Mouse (Mus musculus) heart, adult 2 months (tissue): ENCODE data around the gene Sec14l2. TPM values are rescaled to one million over a fixed set of nuclear protein-coding genes. Genes with fewer than 3 reads are reported as not detected.
"Not testable (repeated sequence)": the region's sequence is repeated elsewhere in the genome, so short reads cannot be mapped to it uniquely, and the experiment has no call there.

Experiments
- DNase-seq, 2 experiments: peaks; one replicate each; pipeline ENCODE4 v3.0.0; 2021
- H3K27ac ChIP-seq: fragments of 200-600 bp; 2 replicates; pipeline ENCODE4 v1.8.1; 2022
- H3K27me3 ChIP-seq: fragments of 200-500 bp; 2 replicates; pipeline ENCODE4 v1.6.1; 2012; ENCODE audit warnings: mild to moderate bottlenecking, low read length, inconsistent platforms, mixed read lengths; ENCODE audit not compliant: control insufficient read depth, insufficient read depth
- H3K36me3 ChIP-seq: fragments of 200-500 bp; 2 replicates; pipeline ENCODE4 v1.6.1; 2012; ENCODE audit warnings: low read length, inconsistent platforms; ENCODE audit not compliant: control insufficient read depth, insufficient read depth
- H3K4me1 ChIP-seq: fragments of 200-500 bp; 2 replicates; pipeline ENCODE4 v1.6.1; 2011; ENCODE audit warnings: low read length; ENCODE audit not compliant: control insufficient read depth, insufficient read depth
- H3K4me3 ChIP-seq: fragments of 200-600 bp; 2 replicates; pipeline ENCODE4 v1.8.1; 2022
- H3K79me2 ChIP-seq: fragments of 200-500 bp; replicated peaks from 2 replicates; pipeline ENCODE4 v1.6.1; 2012; ENCODE audit warnings: mild to moderate bottlenecking, inconsistent platforms, low read length, moderate library complexity, mixed read lengths; ENCODE audit not compliant: control insufficient read depth, insufficient read depth
- H3K9ac ChIP-seq: fragments of 200-500 bp; 2 replicates; pipeline ENCODE4 v1.6.1; 2012; ENCODE audit warnings: low read depth, mild to moderate bottlenecking, control low read depth, inconsistent platforms, low read length, mixed read lengths
- CTCF ChIP-seq: fragments of 200-600 bp; IDR thresholded peaks from 2 replicates; pipeline ENCODE4 v1.8.1; 2022; ENCODE audit warnings: antibody characterized with exemption, mild to moderate bottlenecking, moderate library complexity
- EP300 ChIP-seq: fragments of 200-500 bp; IDR thresholded peaks from 2 replicates; pipeline ENCODE4 v1.6.1; 2011; ENCODE audit warnings: low read depth, low read length, control low read depth; ENCODE audit not compliant: insufficient read depth
- POLR2A ChIP-seq: fragments of 200-500 bp; IDR thresholded peaks from 2 replicates; pipeline ENCODE4 v1.6.1; 2011; ENCODE audit warnings: mild to moderate bottlenecking, low read depth, low read length, control low read depth; ENCODE audit not compliant: insufficient read depth
- WGBS: fragments of 180-500 bp; shearing (Covaris S2); methylation state at CpG from one replicate; pipeline ENCODE4 v1.1.7; 2018; 5-methylcytosine and 5-hydroxymethylcytosine counted together
- intact Hi-C: fragments of 180-260 bp; cut with DNase I; formaldehyde crosslinking; loops from one replicate; pipeline ENCODE4 v1.15.1; 2025
- polyA plus RNA-seq: library from polyadenylated mRNA; depleted of rRNA; stranded (reverse); fragments of >200 nt; gene quantifications from 2 replicates; pipeline ENCODE4 v1.2.3, GENCODE M21; 2012
- total RNA-seq, 2 experiments: library from RNA; stranded (reverse); gene quantifications; 2 replicates each; pipeline ENCODE4 v1.2.3; 2021

The Sec14l2 gene
- total and polyA plus RNA-seq, 3 experiments = 0.52 to 0.89 (median 0.53) TPM

DNA sequence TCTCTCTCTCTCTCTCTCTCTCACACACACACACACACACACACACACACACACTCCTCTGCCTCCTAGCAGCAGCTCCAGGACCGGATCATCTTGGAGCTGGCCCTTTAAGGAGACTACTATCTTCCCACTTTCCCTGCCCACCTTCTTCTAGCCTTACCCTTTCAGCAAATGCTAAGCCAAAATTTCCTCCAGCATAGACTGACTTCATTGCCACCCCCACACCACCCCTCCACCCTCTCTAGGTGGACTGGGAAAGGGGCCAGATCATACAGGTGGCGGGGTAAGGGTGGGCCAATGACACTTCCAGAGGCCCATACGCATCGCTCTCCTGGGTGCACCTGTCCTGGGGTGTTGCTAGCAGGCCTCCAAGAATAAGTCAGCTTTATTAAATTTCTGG, 7.8 kb downstream of the Sec14l2 start:
- Histone ChIP-seq H3K4me1 (peaks cover 8% of the 10 kb centered on the region), H3K4me3 (no peak overlapping the region), H3K36me3 (no peaks in the 10 kb centered on the region), H3K79me2 (no peaks in the 10 kb centered on the region), H3K27ac (no peak overlapping the region), H3K9ac (no peak overlapping the region), H3K27me3 (no peaks in the 10 kb centered on the region)
- TF ChIP-seq EP300 (no peak), POLR2A (no peak), CTCF (no peak)
- DNase-seq = no peak
- WGBS = 90% methylated on average over 4 of the region's 4 CpGs
- intact Hi-C loops = no loop called here

- H3K27me3 ChIP-seq, H3K9ac ChIP-seq, H3K27ac ChIP-seq, H3K36me3 ChIP-seq, intact Hi-C loops, H3K4me1 ChIP-seq, H3K4me3 ChIP-seq, H3K79me2 ChIP-seq, DNase-seq: not testable (repeated sequence)
- WGBS = 83% methylated on average over 6 of the region's 6 CpGs
Measured at GRCm38 (mm10) chr11:4114541-4114940, 8.7 kb downstream of the Sec14l2 start.

DNA sequence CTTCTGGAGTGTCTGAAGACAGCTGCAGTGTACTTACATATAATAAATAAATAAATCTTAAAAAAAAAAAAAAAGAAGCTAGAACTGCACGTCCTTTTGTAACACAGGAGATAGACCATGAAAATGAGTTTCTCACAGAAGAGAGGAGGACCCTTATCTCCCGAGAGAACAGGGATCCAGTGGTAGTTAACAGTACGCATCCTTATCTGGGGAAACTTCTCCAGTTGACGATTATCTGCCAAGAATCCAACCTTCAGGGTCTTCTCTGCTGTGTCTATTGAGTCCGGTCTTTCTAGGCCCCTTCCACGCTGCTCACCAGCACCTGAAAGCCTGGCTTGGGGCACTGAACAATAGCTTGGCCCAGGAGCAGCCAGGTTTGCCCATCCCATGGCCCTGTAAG, 9.2 kb downstream of the Sec14l2 start:
- Histone ChIP-seq H3K27ac (no peak overlapping the region), H3K79me2 (no peaks in the 10 kb centered on the region), H3K36me3 (no peaks in the 10 kb centered on the region), H3K27me3 (no peaks in the 10 kb centered on the region), H3K4me3 (no peak overlapping the region), H3K9ac (no peak overlapping the region), H3K4me1 (peaks cover 8% of the 10 kb centered on the region)
- intact Hi-C loops = no loop called here
- TF ChIP-seq CTCF = no peak
- no peak for TF ChIP-seq EP300
- no peak for TF ChIP-seq POLR2A
- DNase-seq = no peak
- 76% methylated on average over 6 of the region's 6 CpGs for WGBS

DNA sequence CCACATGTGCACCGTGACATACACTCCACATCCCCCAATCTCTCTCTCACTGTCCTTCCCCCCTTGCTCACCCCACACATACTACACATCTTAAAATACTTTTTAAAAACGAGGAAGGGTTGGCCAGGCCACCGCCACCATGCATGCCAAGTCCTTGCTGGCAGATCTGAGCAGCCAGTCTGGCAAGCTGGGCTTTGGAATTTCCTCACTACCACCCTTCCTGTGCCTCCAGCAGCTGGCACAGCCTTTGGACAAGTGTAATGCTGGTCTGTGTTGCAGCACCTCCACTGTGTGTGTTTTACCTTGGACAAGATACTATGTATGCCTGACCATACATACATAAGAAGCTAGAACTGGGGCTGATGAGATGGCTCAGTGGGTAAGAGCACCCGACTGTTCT, 9.7 kb downstream of the Sec14l2 start:
- Histone ChIP-seq H3K4me1 (peaks cover 8% of the 10 kb centered on the region), H3K36me3 (no peaks in the 10 kb centered on the region), H3K27ac (no peak overlapping the region), H3K79me2 (no peaks in the 10 kb centered on the region), H3K9ac (no peak overlapping the region), H3K4me3 (no peak overlapping the region), H3K27me3 (no peaks in the 10 kb centered on the region)
- 67% methylated on average over 4 of the region's 4 CpGs for WGBS
- intact Hi-C loops = no loop called here
- TF ChIP-seq CTCF (no peak), EP300 (no peak), POLR2A (no peak)
- no peak for DNase-seq

DNA sequence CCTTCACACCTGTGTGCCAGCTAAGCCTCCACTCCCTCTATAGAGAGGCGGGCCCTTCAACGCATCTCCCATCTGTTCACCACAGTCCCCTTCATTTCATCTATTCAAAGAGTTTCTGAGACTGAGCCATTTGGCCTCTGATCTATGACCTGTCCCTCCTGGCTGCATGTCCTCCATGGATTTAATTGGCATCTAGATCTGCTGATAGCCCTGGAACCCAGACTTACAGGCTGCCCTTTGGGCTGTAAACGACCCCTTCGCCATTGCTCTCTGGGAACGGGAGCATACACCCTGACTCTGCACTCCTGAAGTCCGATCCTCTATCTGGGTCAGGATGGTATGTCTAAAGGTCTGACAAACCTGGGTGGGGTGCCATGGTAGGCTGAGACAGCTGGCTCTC, 10.4 kb downstream of the Sec14l2 start:
- Histone ChIP-seq H3K27ac (no peak overlapping the region), H3K4me1 (peaks cover 8% of the 10 kb centered on the region), H3K4me3 (no peak overlapping the region), H3K36me3 (no peaks in the 10 kb centered on the region), H3K9ac (no peak overlapping the region), H3K79me2 (no peaks in the 10 kb centered on the region), H3K27me3 (no peaks in the 10 kb centered on the region)
- intact Hi-C loops = no loop called here
- no peak for TF ChIP-seq POLR2A
- no peak for TF ChIP-seq CTCF
- TF ChIP-seq EP300 = no peak
- DNase-seq = no peak
- WGBS = 92% methylated on average over 6 of the region's 6 CpGs

DNA sequence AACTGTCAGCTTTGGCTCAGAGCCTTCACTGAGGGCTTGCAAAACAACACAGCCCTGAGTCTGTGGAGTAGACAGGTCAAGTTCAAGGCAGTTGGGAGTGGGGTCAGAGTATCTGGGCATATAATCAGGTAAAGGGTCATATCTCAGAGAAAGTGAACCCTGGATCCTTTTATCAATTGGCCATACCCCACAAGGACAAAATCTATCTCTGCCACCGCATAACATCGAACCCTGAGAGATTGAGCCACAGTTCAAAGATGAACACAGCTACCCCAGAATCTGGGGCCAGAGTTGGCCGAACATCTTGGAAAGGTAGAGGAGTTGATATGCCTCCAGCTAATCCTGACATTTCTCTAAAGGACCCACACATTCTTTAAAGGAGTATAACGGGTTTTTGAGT, 11.2 kb downstream of the Sec14l2 start:
- no peak for DNase-seq
- no peak overlapping the region for H3K4me3 ChIP-seq
- no peaks in the 10 kb centered on the region for H3K27me3 ChIP-seq
- TF ChIP-seq EP300 (no peak), POLR2A (no peak), CTCF (no peak)
- intact Hi-C loops = no loop called here
- H3K79me2 ChIP-seq = no peaks in the 10 kb centered on the region
- H3K9ac ChIP-seq = no peak overlapping the region
- H3K36me3 ChIP-seq = no peaks in the 10 kb centered on the region
- WGBS = 88% methylated on average over 4 of the region's 4 CpGs
- no peak overlapping the region for H3K27ac ChIP-seq
- peaks cover 3% of the 10 kb centered on the region for H3K4me1 ChIP-seq
